Mouse (Mus musculus) kidney, postnatal 0 days (tissue): ENCODE data around the gene Armc7. TPM values are rescaled to one million over a fixed set of nuclear protein-coding genes. Genes with fewer than 3 reads are reported as not detected.

Experiments
- ATAC-seq: fragments of 200-750 bp; cut with Nextera tagmentation; replicated peaks from 2 replicates; pipeline ENCODE4 v1.8.0; 2017; ENCODE audit warnings: low read depth, moderate number of reproducible peaks, moderate TSS enrichment, moderate library complexity; ENCODE audit not compliant: low FRiP score
- DNase-seq: peaks from one replicate; pipeline ENCODE4 v3.0.0-alpha.2; 2016; ENCODE audit warnings: low spot score
- H3K27ac ChIP-seq: fragments of 300-500 bp; sonication (generic); 2 replicates; pipeline ENCODE4 v1.5.1; 2014; ENCODE audit warnings: mild to moderate bottlenecking
- H3K27me3 ChIP-seq: fragments of 300-500 bp; sonication (generic); 2 replicates; pipeline ENCODE4 v1.6.1; 2014; ENCODE audit warnings: low read length, mixed read lengths; ENCODE audit not compliant: insufficient read depth
- H3K36me3 ChIP-seq: fragments of 300-500 bp; sonication (generic); 2 replicates; pipeline ENCODE4 v1.6.1; 2014; ENCODE audit warnings: low read length, mixed read lengths; ENCODE audit not compliant: insufficient read depth
- H3K4me1 ChIP-seq: fragments of 300-500 bp; sonication (generic); replicated peaks from 2 replicates; pipeline ENCODE4 v1.6.1; 2014; ENCODE audit warnings: antibody characterized with exemption, low read length, mixed read lengths; ENCODE audit not compliant: insufficient read depth
- H3K4me2 ChIP-seq: fragments of 300-500 bp; sonication (generic); 2 replicates; pipeline ENCODE4 v1.6.1; 2014; ENCODE audit warnings: mild to moderate bottlenecking, low read length, moderate library complexity, mixed read lengths
- H3K4me3 ChIP-seq: fragments of 300-500 bp; sonication (generic); replicated peaks from 2 replicates; pipeline ENCODE4 v1.5.1; 2014; ENCODE audit warnings: low read depth, low read length
- H3K9ac ChIP-seq: fragments of 300-500 bp; sonication (generic); 2 replicates; pipeline ENCODE4 v1.6.1; 2014; ENCODE audit warnings: low read depth, low read length
- H3K9me3 ChIP-seq: fragments of 300-500 bp; sonication (generic); replicated peaks from 2 replicates; pipeline ENCODE4 v1.6.1; 2016; ENCODE audit warnings: low read length, inconsistent platforms, mixed read lengths
- CTCF ChIP-seq: IDR thresholded peaks from 2 replicates; pipeline ENCODE4 v1.5.1; 2016; ENCODE audit warnings: antibody characterized with exemption, low read depth, mild to moderate bottlenecking, moderate library complexity
- WGBS: fragments of 180-500 bp; shearing (Covaris S2); extraction: QIAGEN DNeasy Blood & Tissue Kit; methylation state at CpG from one replicate; pipeline ENCODE4 v1.1.7; 2014; 5-methylcytosine and 5-hydroxymethylcytosine counted together
- polyA plus RNA-seq: library from polyadenylated mRNA; unstranded; fragments of >200 nt; fragmentation: Nextera tagmentation; extraction: Ambion mirVana; gene quantifications from 2 replicates; pipeline ENCODE4 v1.2.1, GENCODE M21; 2015

Gene Armc7
- polyA plus RNA-seq, 1 experiment from 2014 or later = 6.9 TPM

DNA sequence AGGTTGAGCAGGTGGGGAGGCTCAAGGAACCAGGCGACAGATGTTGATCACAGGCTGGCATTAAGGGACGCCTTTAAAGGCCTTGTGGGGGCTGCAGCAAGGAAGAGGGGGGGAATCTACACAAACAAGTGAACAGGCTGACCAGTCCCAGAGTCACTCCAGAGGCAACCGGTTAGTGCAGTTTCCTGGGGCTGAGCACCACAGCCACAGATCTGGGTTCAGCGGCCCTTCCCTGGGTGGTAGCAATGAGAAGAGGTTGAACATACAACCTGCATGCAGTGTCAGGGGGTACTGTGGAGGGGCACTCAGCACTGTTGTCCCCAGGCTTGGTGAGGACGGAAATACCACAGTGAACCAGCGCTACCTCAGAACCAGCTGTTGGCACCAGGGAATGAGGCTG lies 42.1 kb upstream of the Armc7 start:
- Histone ChIP-seq H3K36me3 (peaks cover 38% of the 10 kb centered on the region), H3K27ac (peak overlapping the region; percentile 47; the same call in 1 of the 2 replicates), H3K4me3 (no peak overlapping the region), H3K9ac (no peak overlapping the region), H3K9me3 (no peaks in the 10 kb centered on the region), H3K4me2 (no peak overlapping the region), H3K4me1 (peaks cover 5% of the 10 kb centered on the region; the same call in 1 of the 2 replicates), H3K27me3 (no peaks in the 10 kb centered on the region)
- TF ChIP-seq CTCF = no peak
- no peak for ATAC-seq
- WGBS = 63% methylated on average over 6 of the region's 6 CpGs
- no peak for DNase-seq

DNA sequence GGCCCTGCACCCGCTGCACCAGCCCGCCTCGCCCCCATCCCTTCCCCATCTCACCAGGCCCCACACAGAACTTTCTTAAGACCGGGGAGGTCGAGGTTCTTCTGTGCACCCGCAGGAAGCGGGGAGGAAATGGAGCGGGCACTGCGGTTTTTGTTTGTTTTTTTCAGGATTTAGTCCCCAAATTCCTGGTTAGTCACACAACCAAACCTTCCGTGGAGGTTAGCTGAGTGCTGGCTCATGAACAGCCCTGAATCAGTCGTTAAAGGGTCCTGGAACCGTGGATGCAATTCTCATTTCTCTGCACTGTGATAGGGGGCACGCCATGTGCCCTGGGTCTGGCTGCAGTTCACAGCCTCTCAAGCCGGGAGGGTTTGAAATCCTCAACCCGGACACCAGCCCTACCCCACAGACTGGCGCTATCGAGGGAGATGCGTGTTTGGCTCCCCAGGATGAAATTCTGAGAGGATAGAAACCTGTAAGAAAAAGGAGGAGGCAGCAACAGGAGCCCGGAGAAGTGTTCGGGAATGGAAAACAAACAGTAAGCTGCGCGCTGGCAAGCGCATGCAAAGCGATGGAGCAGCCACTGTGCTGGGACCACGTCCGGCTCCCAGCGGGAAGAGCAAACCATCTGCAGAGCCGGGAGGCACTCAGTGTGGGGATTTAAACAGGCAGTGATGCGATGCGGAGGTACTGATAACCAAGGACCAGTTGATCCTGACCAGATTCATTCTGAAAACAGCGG lies 39.7 kb upstream of the Armc7 start:
- no peaks in the 10 kb centered on the region for H3K27me3 ChIP-seq
- no peaks in the 10 kb centered on the region for H3K9me3 ChIP-seq
- WGBS = 4% methylated on average over 31 of the region's 31 CpGs
- peaks cover 15% of the 10 kb centered on the region; the same call in 1 of the 2 replicates for H3K36me3 ChIP-seq
- peak overlapping the region; percentile 52 for H3K4me2 ChIP-seq
- ATAC-seq (no peak), DNase-seq (peak; percentile 57)
- H3K4me1 ChIP-seq = peaks cover 5% of the 10 kb centered on the region; the same call in 1 of the 2 replicates
- TF ChIP-seq CTCF = no peak
- H3K4me3 ChIP-seq = 0 out of 2 replicates have a peak overlapping the region, but pooled peaks have one; percentile 5
- no peak overlapping the region for H3K27ac ChIP-seq
- H3K9ac ChIP-seq = peak overlapping the region; percentile 38; the same call in 1 of the 2 replicates

DNA sequence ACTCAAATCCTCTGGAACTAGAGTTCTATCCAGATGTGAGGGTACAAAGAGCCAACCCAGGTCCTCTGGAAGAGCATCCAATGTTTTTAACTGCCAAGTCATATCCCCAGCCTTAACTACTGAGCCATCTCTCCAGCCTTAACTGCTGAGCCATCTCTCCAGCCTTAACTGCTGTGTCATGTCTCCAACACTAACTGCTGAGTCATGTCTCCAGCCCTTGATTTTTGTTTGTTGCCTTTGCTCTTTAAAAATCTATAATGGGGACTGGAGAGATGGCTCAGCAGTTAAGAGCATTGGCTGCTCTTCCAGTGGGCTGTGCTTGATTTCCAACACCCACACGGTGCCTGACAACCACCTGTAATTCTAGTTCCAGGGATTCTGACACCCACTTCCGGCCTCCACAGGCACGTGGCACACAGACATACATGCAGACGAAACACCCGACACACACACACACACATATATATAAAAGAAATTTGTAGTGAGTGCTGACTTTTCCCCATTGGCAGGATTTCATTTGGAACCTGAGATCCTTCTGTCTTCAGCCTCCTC lies 37.8 kb upstream of the Armc7 start:
- no peak overlapping the region for H3K4me2 ChIP-seq
- DNase-seq = no peak
- no peak for ATAC-seq
- TF ChIP-seq CTCF = no peak
- H3K27me3 ChIP-seq = no peaks in the 10 kb centered on the region
- 67% methylated on average over 5 of the region's 5 CpGs for WGBS
- H3K9ac ChIP-seq = no peak overlapping the region
- H3K4me1 ChIP-seq = peaks cover 5% of the 10 kb centered on the region; the same call in 1 of the 2 replicates
- H3K4me3 ChIP-seq = no peak overlapping the region
- H3K9me3 ChIP-seq = no peaks in the 10 kb centered on the region
- H3K27ac ChIP-seq = no peak overlapping the region
- no peaks in the 10 kb centered on the region for H3K36me3 ChIP-seq

DNA sequence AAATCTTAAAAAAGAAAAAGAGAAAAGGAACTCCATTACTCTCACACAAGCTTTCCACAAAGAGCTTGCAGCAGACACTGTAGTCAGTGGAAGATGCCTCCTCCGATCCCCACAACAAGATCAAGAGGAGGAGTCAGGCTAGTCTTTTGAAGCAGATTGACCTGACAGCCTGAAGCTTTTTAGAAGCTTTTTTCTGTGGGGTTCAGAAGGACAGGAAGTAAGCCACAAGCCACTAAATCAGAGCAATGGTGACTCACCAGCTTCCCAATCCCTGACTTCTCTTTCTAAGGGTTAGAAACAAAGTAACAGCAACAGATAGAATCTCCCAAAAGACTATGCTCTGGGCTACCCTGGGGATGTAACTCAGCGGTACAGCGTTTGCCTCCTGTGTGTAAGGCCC lies 36.1 kb upstream of the Armc7 start:
- ATAC-seq (no peak), DNase-seq (peak; percentile 45)
- peaks cover 5% of the 10 kb centered on the region; the same call in 1 of the 2 replicates for H3K4me1 ChIP-seq
- H3K9me3 ChIP-seq = no peaks in the 10 kb centered on the region
- H3K36me3 ChIP-seq = no peaks in the 10 kb centered on the region
- no peak for TF ChIP-seq CTCF
- no peaks in the 10 kb centered on the region for H3K27me3 ChIP-seq
- no peak overlapping the region for H3K4me3 ChIP-seq
- no peak overlapping the region for H3K27ac ChIP-seq
- no peak overlapping the region for H3K4me2 ChIP-seq
- WGBS = 56% methylated on average over 3 of the region's 3 CpGs
- no peak overlapping the region for H3K9ac ChIP-seq

DNA sequence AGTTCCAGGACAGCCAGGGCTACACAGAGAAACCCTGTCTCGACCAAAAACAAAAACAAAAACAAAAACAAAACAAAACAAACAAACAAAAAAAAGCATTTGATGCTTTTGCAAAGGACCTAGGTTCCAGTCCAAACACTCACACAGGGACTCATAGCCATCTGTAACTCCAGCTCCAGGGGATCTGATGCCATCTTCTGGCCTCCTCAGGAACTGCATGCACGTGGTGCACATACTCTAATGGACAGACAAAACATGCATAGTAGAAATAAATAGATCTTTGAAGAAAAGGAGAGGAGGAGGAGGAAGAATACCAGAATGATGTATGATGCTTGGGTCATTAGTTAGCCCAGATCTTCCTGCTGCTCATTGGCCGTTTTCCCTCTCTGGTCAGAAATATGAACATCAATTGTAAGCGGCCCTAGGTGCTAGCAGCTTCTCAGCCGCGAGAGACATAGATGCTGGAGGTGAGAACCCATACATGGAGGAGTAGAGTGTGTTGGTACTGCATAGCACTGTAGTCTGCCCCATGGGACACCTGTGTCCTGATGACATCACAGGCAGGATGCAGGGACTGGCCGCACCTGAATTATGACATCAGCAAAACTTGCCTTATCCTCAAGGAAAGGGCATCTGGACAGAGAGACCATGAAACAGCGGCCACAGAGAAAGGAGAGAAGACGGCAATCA lies 35.4 kb upstream of the Armc7 start, which contains the start of gene Trim80:
TSS of gene Trim80 (plus strand) at position 640 of the 690 bp plus-strand sequence.
- Histone ChIP-seq H3K9ac (no peak within 1 kb of the TSS), H3K4me2 (no peak within 1 kb of the TSS), H3K27ac (no peak within 1 kb of the TSS), H3K27me3 (no peaks in the 10 kb centered on the region), H3K4me1 (peaks cover 5% of the 10 kb centered on the region; the same call in 1 of the 2 replicates), H3K9me3 (no peaks in the 10 kb centered on the region), H3K36me3 (no peaks in the 10 kb centered on the region), H3K4me3 (no peak within 1 kb of the TSS)
- no peak for DNase-seq
- no peak for ATAC-seq
- peak; percentile 43; the same call in 1 of the 2 replicates for TF ChIP-seq CTCF
- 96% methylated on average over 9 of the region's 9 CpGs for WGBS

DNA sequence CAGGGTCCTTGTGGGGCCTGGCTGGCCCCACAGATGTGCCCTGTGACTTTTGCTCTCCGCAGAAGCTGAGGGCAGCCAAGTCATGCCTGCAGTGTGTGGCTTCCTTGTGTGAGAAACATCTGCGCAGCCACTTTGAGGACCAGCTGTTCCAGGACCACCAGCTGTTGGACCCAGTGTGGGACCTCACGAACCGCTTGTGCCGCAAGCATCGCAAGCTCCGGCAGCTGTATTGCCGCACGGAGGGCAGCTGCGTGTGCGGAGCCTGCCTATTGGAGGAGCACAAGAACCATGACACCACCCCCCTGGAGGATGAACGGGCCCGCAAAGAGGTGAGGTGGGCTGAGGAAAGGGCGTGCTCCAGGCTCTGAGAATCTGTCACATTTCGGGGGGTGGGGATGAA lies 34.0 kb upstream of the Armc7 start:
- H3K4me1 ChIP-seq = 0 out of 2 replicates have a peak, but pooled peaks cover under 1% of the 10 kb centered on the region
- no peaks in the 10 kb centered on the region for H3K27me3 ChIP-seq
- 50% methylated on average over 15 of the region's 15 CpGs for WGBS
- DNase-seq (no peak), ATAC-seq (no peak)
- no peaks in the 10 kb centered on the region for H3K9me3 ChIP-seq
- H3K4me3 ChIP-seq = no peak overlapping the region
- no peak for TF ChIP-seq CTCF
- H3K27ac ChIP-seq = no peak overlapping the region
- H3K9ac ChIP-seq = no peak overlapping the region
- no peak overlapping the region for H3K4me2 ChIP-seq
- no peaks in the 10 kb centered on the region for H3K36me3 ChIP-seq
